Mouse (Mus musculus) G1E (cell line): ENCODE measurements around the gene Fgd2. TPM values are rescaled to one million over a fixed set of nuclear protein-coding genes. Genes with fewer than 3 reads are reported as not detected.
"Not testable (repeated sequence)": the region's sequence is repeated elsewhere in the genome, so short reads cannot be mapped to it uniquely, and the experiment has no call there.

Source experiments
- ATAC-seq: 2 replicates; pipeline ENCODE4 v1.8.0; 2016; ENCODE audit warnings: mild to moderate bottlenecking; ENCODE audit not compliant: insufficient number of reproducible peaks, poor library complexity, low FRiP score, severe bottlenecking; ENCODE audit errors: extremely low read depth
- DNase-seq: peaks from one replicate; pipeline ENCODE4 v3.0.0; 2012; ENCODE audit warnings: low spot score
- H3K27me3 ChIP-seq: 2 replicates; pipeline ENCODE4 v1.6.1; 2012; ENCODE audit warnings: mild to moderate bottlenecking, low read length, inconsistent platforms; ENCODE audit not compliant: insufficient read depth
- H3K36me3 ChIP-seq: replicated peaks from 2 replicates; pipeline ENCODE3; 2012; ENCODE audit warnings: mild to moderate bottlenecking, inconsistent platforms
- H3K4me1 ChIP-seq: 2 replicates; pipeline ENCODE4 v1.6.1; 2012; ENCODE audit warnings: low read depth, low read length, inconsistent platforms, mixed read lengths; ENCODE audit not compliant: insufficient read depth
- H3K4me3 ChIP-seq: 2 replicates; pipeline ENCODE4 v1.5.1; 2012; ENCODE audit warnings: low read depth, mild to moderate bottlenecking, inconsistent platforms, low read length, moderate library complexity, mixed read lengths
- H3K9me3 ChIP-seq: replicated peaks from 2 replicates; pipeline ENCODE4 v1.6.1; 2012; ENCODE audit warnings: inconsistent platforms
- CTCF ChIP-seq: IDR thresholded peaks from 2 replicates; pipeline ENCODE4 v1.5.1; 2012; ENCODE audit warnings: low read depth, low read length, inconsistent platforms, mixed read lengths
- GATA1 ChIP-seq: IDR thresholded peaks from 2 replicates; pipeline ENCODE4 v1.6.1; 2012; ENCODE audit warnings: borderline replicate concordance, low read length, inconsistent platforms, mixed read lengths
- GATA2 ChIP-seq: IDR thresholded peaks from 2 replicates; pipeline ENCODE4 v1.6.1; 2012; ENCODE audit warnings: low read depth, low read length, inconsistent platforms, borderline replicate concordance
- POLR2AphosphoS5 ChIP-seq: IDR thresholded peaks from 2 replicates; pipeline ENCODE4 v1.6.1; 2012; ENCODE audit warnings: low read depth, low read length, inconsistent platforms; ENCODE audit not compliant: insufficient replicate concordance
- TAL1 ChIP-seq: conservative IDR thresholded peaks from 2 replicates; pipeline ENCODE4 v1.6.1; 2012; ENCODE audit warnings: low read depth, low read length, inconsistent platforms, mixed read lengths
- polyA plus RNA-seq: library from polyadenylated mRNA; stranded (reverse); fragments of >175 nt; gene quantifications from 2 replicates; pipeline ENCODE4 v1.2.3, GENCODE M21; 2012
- total RNA-seq, 2 experiments: library from RNA; stranded (forward) in 1 of 2; stranded (reverse) in 1 of 2; fragments of 200-1000 nt in 1 of 2; fragments of >200 nt in 1 of 2; fragmentation: Nextera tagmentation in 1 of 2; gene quantifications; 2 replicates each; pipeline ENCODE4 v1.2.3; 2014 to 2017

Gene Fgd2
- total and polyA plus RNA-seq, 3 experiments = 0.22 to 0.60 TPM; not detected in 1

- TF ChIP-seq POLR2AphosphoS5 = no peak
- ATAC-seq = no peak
These were observed 11.7 kb upstream of the Fgd2 start for GRCm38 (mm10) chr17:29348996-29349395.

DNA sequence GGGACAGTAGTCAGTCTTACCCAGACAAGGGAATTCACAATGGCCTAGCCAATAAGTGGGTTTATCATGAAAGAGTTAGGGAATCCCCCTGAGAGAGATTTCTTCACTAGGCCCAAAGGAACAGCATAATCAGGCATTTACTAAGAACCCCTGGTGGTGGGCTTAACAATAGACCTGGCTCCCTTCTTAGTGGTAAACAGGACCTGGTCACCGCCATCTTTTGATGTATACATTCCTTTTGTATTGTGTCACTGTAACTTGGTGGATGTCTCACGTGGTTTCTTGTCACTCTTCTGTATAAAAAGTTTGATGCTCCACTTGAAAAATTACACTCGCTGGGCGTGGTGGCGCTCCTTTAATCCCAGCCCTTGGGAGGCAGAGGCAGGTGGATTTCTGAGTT is 9.7 kb upstream of the Fgd2 start:
- ATAC-seq, H3K36me3 ChIP-seq, DNase-seq: not testable (repeated sequence)

More at GRCm38 (mm10) chr17:29348996-29349395, 11.7 kb upstream of the Fgd2 start:
- DNase-seq = no peak
- H3K27me3 ChIP-seq = peaks cover 2% of the 10 kb centered on the region; the same call in 1 of the 2 replicates
- H3K4me3 ChIP-seq = no peak overlapping the region
- no peaks in the 10 kb centered on the region for H3K9me3 ChIP-seq
- peaks cover 19% of the 10 kb centered on the region for H3K36me3 ChIP-seq
- H3K4me1 ChIP-seq = peaks cover 30% of the 10 kb centered on the region

GRCm38 (mm10) chr17:29355461-29355840 is 5.3 kb upstream of the Fgd2 start:
- Histone ChIP-seq H3K9me3 (no peaks in the 10 kb centered on the region), H3K4me3 (no peak overlapping the region), H3K4me1 (peaks cover 21% of the 10 kb centered on the region), H3K36me3 (no peaks in the 10 kb centered on the region), H3K27me3 (peaks cover 29% of the 10 kb centered on the region)
- DNase-seq (no peak), ATAC-seq (no peak)
- no peak for TF ChIP-seq POLR2AphosphoS5
- no peak for TF ChIP-seq GATA2
- TF ChIP-seq CTCF = no peak
- no peak for TF ChIP-seq GATA1
- TF ChIP-seq TAL1 = no peak

More for the DNA sequence above, 9.7 kb upstream of the Fgd2 start:
- Histone ChIP-seq H3K4me1 (peaks cover 16% of the 10 kb centered on the region), H3K27me3 (peaks cover 14% of the 10 kb centered on the region; the same call in 1 of the 2 replicates)
- H3K4me3 ChIP-seq, H3K9me3 ChIP-seq: not testable (repeated sequence)

GRCm38 (mm10) chr17:29355841-29356478 is 4.8 kb upstream of the Fgd2 start:
- H3K4me3 ChIP-seq = no peak overlapping the region
- no peak for ATAC-seq
- TF ChIP-seq GATA2 (no peak), CTCF (no peak), TAL1 (no peak), POLR2AphosphoS5 (no peak), GATA1 (no peak)

DNA sequence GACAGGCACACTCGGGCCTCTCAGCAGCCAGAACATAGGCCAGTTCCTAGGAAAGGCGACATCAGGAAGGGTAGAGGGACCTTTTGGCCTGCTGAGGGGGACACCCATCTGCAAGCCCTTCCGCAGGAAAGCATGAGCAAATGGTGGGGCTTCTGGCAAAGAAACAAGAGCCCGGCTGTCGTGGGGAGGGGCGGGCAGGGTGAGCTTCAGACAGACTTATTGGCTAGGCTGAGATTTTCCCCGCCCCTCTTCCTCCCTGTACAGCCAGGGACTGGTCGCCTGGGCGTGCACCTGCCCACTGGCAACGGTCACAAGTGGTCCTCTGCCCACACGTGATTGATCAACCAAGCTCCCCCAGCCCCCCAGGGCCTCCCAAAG is 4.2 kb upstream of the Fgd2 start:
- peaks cover 29% of the 10 kb centered on the region for H3K27me3 ChIP-seq
- DNase-seq (no peak), ATAC-seq (no peak)
- no peak overlapping the region for H3K4me3 ChIP-seq
- no peaks in the 10 kb centered on the region for H3K9me3 ChIP-seq
- no peaks in the 10 kb centered on the region for H3K36me3 ChIP-seq
- TF ChIP-seq GATA1 (no peak), CTCF (no peak), POLR2AphosphoS5 (no peak), GATA2 (no peak), TAL1 (no peak)
- H3K4me1 ChIP-seq = peaks cover 31% of the 10 kb centered on the region

More at GRCm38 (mm10) chr17:29355841-29356478, 4.8 kb upstream of the Fgd2 start:
- no peaks in the 10 kb centered on the region for H3K36me3 ChIP-seq
- H3K4me1 ChIP-seq = peaks cover 26% of the 10 kb centered on the region
- peaks cover 29% of the 10 kb centered on the region for H3K27me3 ChIP-seq
- no peak for DNase-seq
- H3K9me3 ChIP-seq = no peaks in the 10 kb centered on the region

GRCm38 (mm10) chr17:29356882-29357281 is 3.8 kb upstream of the Fgd2 start:
- no peaks in the 10 kb centered on the region for H3K36me3 ChIP-seq
- H3K9me3 ChIP-seq = no peaks in the 10 kb centered on the region
- no peak for DNase-seq
- TF ChIP-seq CTCF (no peak), POLR2AphosphoS5 (no peak), GATA2 (no peak), GATA1 (no peak), TAL1 (no peak)
- peaks cover 35% of the 10 kb centered on the region for H3K4me1 ChIP-seq
- ATAC-seq = no peak
- H3K4me3 ChIP-seq = no peak overlapping the region
- H3K27me3 ChIP-seq = peaks cover 30% of the 10 kb centered on the region

DNA sequence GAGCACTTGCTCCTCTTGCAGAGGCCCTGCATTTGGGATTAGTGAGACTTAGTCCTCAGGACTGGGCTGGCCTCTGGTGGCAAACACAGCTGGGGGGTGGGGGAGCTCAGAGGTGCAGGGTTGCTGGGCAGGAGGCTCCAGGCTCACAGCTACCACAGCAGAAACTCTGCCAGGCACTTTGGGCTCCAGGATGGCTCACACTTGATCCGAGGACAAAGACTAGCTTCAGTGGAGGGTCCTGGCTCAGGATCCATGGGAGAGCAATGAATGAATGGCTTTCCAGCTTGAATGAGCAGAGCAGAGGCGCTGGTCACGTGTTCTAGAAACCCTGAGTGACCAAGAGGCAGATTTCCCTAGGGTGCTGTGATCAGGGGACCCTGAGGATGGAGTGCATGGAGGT is 1.8 kb upstream of the Fgd2 start:
- Histone ChIP-seq H3K27me3 (peaks cover 48% of the 10 kb centered on the region), H3K9me3 (no peaks in the 10 kb centered on the region), H3K4me3 (no peak overlapping the region), H3K36me3 (no peaks in the 10 kb centered on the region), H3K4me1 (peaks cover 46% of the 10 kb centered on the region)
- DNase-seq (no peak), ATAC-seq (no peak)
- TF ChIP-seq GATA1 = no peak
- no peak for TF ChIP-seq CTCF
- no peak for TF ChIP-seq GATA2
- no peak for TF ChIP-seq TAL1
- TF ChIP-seq POLR2AphosphoS5 = no peak
